Mouse (Mus musculus): Measurements from ENCODE around the gene Pex26. TPM values are rescaled to one million over a fixed set of nuclear protein-coding genes. Genes with fewer than 3 reads are reported as not detected.

Pex26 gene
- polyA plus RNA-seq, 1 experiment = 1.4 TPM

- Histone ChIP-seq H3K4me3 (replicated peaks; ENCODE audit: control insufficient read depth, low read depth, low read length) (no peak overlapping the region), H3K27ac (ENCODE audit: control insufficient read depth, insufficient read depth, low read depth, low read length, poor library complexity) (no peak overlapping the region), H3K4me1 (ENCODE audit: control insufficient read depth, insufficient read depth, low read length) (peaks cover 1% of the 10 kb centered on the region)
- TF ChIP-seq POLR2A (IDR thresholded peaks at IDR 0.05; ENCODE audit: borderline replicate concordance, control insufficient read depth, low read depth, low read length) (no peak), CTCF (IDR thresholded peaks at IDR 0.05; ENCODE audit: control insufficient read depth, insufficient read depth, low read length) (no peak)
- WGBS = 47% methylated on average over 4 of the region's 4 CpGs
Measured at GRCm38 (mm10) chr6:121144066-121144465, 39.4 kb upstream of the Pex26 start.

DNA sequence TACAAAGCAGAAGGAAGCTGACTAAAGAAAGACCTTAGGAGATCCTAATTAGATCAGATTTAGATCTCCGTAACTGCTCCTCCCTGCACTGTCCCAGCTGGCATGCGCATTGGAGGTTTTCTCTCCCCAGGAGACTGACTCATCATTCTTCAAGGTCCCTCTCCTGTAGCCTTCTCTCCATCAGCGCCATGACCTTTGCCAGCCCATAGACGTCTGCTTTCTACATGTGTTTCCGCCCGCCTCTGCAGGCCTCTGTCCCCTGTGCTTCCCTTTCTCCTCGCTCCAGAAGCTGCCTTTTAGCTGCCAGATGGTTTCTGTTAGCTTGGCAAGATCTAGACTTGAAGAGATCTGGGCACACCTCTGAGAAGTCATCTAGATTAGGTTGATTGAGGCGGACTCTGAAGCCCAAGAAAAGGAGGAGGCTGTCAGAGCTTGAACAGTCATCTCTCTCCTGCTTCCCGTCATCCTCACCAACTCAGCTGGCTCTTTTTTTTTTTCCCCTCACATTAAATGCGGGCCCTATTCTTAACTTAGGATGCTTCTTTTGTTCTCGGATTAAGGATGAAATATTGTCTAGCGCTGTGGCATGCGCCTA lies 38.4 kb upstream of the Pex26 start:
- no peak for TF ChIP-seq CTCF (IDR thresholded peaks at IDR 0.05; ENCODE audit: control insufficient read depth, insufficient read depth, low read length)
- TF ChIP-seq POLR2A (IDR thresholded peaks at IDR 0.05; ENCODE audit: borderline replicate concordance, control insufficient read depth, low read depth, low read length) = no peak
- H3K4me3 ChIP-seq (replicated peaks; ENCODE audit: control insufficient read depth, low read depth, low read length) = no peak overlapping the region
- 82% methylated on average over 13 of the region's 13 CpGs for WGBS
- peaks cover 1% of the 10 kb centered on the region for H3K4me1 ChIP-seq (ENCODE audit: control insufficient read depth, insufficient read depth, low read length)
- no peak overlapping the region for H3K27ac ChIP-seq (ENCODE audit: control insufficient read depth, insufficient read depth, low read depth, low read length, poor library complexity)

DNA sequence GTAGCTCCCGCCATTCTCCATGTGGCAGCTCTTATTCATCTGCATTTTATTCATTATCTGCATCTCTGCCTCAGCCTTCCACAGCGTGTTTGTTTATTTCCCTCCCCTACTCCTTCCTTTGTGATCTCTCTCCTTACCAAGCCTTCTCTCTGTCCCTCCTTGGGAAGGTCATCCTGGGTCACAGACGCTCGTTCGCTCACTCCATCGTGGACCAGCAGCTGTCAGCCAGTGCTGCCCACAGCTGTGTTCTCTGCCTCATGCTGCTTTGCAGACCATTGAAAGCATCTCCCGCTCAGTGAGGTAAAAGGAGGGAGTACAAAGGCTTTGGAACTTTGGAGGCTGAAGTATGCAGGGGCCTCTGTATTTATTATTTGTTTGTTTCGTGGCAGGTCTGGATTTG lies 37.6 kb upstream of the Pex26 start:
- no peak for TF ChIP-seq CTCF (IDR thresholded peaks at IDR 0.05; ENCODE audit: control insufficient read depth, insufficient read depth, low read length)
- no peak for TF ChIP-seq POLR2A (IDR thresholded peaks at IDR 0.05; ENCODE audit: borderline replicate concordance, control insufficient read depth, low read depth, low read length)
- Histone ChIP-seq H3K4me3 (replicated peaks; ENCODE audit: control insufficient read depth, low read depth, low read length) (no peak overlapping the region), H3K27ac (ENCODE audit: control insufficient read depth, insufficient read depth, low read depth, low read length, poor library complexity) (no peak overlapping the region), H3K4me1 (ENCODE audit: control insufficient read depth, insufficient read depth, low read length) (peaks cover 1% of the 10 kb centered on the region)
- WGBS = 86% methylated on average over 8 of the region's 8 CpGs

- peaks cover 1% of the 10 kb centered on the region for H3K4me1 ChIP-seq (ENCODE audit: control insufficient read depth, insufficient read depth, low read length)
- H3K27ac ChIP-seq (ENCODE audit: control insufficient read depth, insufficient read depth, low read depth, low read length, poor library complexity) = no peak overlapping the region
- 22% methylated on average over 4 of the region's 4 CpGs for WGBS
- H3K4me3 ChIP-seq (replicated peaks; ENCODE audit: control insufficient read depth, low read depth, low read length) = no peak overlapping the region
- TF ChIP-seq CTCF (IDR thresholded peaks at IDR 0.05; ENCODE audit: control insufficient read depth, insufficient read depth, low read length) = no peak
- TF ChIP-seq POLR2A (IDR thresholded peaks at IDR 0.05; ENCODE audit: borderline replicate concordance, control insufficient read depth, low read depth, low read length) = no peak
Measured at GRCm38 (mm10) chr6:121146798-121147197, 36.7 kb upstream of the Pex26 start.

DNA sequence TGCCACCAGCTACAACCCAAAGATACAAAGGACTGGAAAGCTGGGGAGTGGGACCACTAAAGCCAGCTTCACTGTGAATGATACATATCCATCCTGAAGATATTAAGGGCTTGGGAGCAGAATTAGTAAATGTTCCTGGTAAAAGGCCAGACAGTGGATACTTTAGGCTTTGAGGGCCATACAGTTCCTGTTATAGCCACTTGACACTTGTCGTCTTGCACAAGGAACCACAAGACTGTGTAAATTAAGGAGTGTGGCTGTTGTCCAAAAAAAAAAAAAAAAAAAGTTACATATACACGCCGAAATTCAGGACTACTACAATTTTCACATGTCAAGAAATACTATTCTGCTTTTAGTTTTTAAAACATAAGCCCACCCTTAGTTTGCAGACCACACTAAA lies 35.1 kb upstream of the Pex26 start:
- Histone ChIP-seq H3K27ac (ENCODE audit: control insufficient read depth, insufficient read depth, low read depth, low read length, poor library complexity) (no peak overlapping the region), H3K4me3 (replicated peaks; ENCODE audit: control insufficient read depth, low read depth, low read length) (no peak overlapping the region), H3K4me1 (ENCODE audit: control insufficient read depth, insufficient read depth, low read length) (peaks cover 1% of the 10 kb centered on the region)
- 14% methylated on average over 3 of the region's 3 CpGs for WGBS
- TF ChIP-seq CTCF (IDR thresholded peaks at IDR 0.05; ENCODE audit: control insufficient read depth, insufficient read depth, low read length) (no peak), POLR2A (IDR thresholded peaks at IDR 0.05; ENCODE audit: borderline replicate concordance, control insufficient read depth, low read depth, low read length) (no peak)

DNA sequence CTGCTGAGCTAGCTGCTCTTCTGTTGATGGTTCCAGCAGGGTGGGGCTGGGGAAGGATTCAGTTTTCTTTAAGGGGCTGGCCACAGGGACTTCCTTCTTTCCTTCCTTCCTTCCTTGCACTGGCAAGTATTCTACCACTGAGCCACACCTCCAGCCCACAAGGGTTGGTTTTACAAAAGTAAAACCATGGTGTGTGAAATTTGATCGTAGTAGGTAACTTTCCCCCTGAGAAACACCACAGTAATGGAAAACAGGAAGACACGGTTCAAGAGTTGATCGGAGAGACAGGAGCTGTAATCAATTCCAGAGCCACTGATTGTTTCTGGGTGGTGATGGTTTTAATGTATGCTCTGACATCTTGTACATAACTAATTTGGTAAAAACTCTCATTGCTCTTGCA lies 34.0 kb upstream of the Pex26 start:
- Histone ChIP-seq H3K4me3 (replicated peaks; ENCODE audit: control insufficient read depth, low read depth, low read length) (no peak overlapping the region), H3K4me1 (ENCODE audit: control insufficient read depth, insufficient read depth, low read length) (peaks cover 1% of the 10 kb centered on the region), H3K27ac (ENCODE audit: control insufficient read depth, insufficient read depth, low read depth, low read length, poor library complexity) (no peak overlapping the region)
- WGBS = 13% methylated on average over 3 of the region's 3 CpGs
- TF ChIP-seq POLR2A (IDR thresholded peaks at IDR 0.05; ENCODE audit: borderline replicate concordance, control insufficient read depth, low read depth, low read length) = no peak
- no peak for TF ChIP-seq CTCF (IDR thresholded peaks at IDR 0.05; ENCODE audit: control insufficient read depth, insufficient read depth, low read length)

DNA sequence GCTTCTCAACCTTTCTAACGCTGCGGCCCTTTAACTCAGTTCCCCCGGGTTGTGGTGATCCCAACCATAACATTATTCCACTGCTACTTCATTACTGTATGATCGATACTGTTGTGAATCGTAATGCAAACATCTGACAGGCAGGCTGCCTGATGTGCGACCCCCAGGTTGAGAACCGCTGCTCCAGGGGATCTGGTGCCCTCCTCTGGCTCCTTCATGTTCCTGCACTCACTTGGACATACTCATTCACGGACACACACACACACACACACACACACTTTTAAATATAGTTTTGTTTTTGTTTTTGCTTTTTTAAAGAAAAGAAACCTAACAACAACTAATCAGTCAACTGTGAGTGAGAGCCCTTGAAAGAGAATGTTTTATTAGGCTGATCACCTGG lies 33.3 kb upstream of the Pex26 start:
- Histone ChIP-seq H3K27ac (ENCODE audit: control insufficient read depth, insufficient read depth, low read depth, low read length, poor library complexity) (no peak overlapping the region), H3K4me3 (replicated peaks; ENCODE audit: control insufficient read depth, low read depth, low read length) (no peak overlapping the region), H3K4me1 (ENCODE audit: control insufficient read depth, insufficient read depth, low read length) (peaks cover 1% of the 10 kb centered on the region)
- WGBS = 88% methylated on average over 8 of the region's 8 CpGs
- no peak for TF ChIP-seq POLR2A (IDR thresholded peaks at IDR 0.05; ENCODE audit: borderline replicate concordance, control insufficient read depth, low read depth, low read length)
- TF ChIP-seq CTCF (IDR thresholded peaks at IDR 0.05; ENCODE audit: control insufficient read depth, insufficient read depth, low read length) = no peak

- WGBS = 78% methylated on average over 6 of the region's 6 CpGs
- no peak overlapping the region for H3K4me3 ChIP-seq (replicated peaks; ENCODE audit: control insufficient read depth, low read depth, low read length)
- H3K27ac ChIP-seq (ENCODE audit: control insufficient read depth, insufficient read depth, low read depth, low read length, poor library complexity) = no peak overlapping the region
- peaks cover 1% of the 10 kb centered on the region for H3K4me1 ChIP-seq (ENCODE audit: control insufficient read depth, insufficient read depth, low read length)
- no peak for TF ChIP-seq POLR2A (IDR thresholded peaks at IDR 0.05; ENCODE audit: borderline replicate concordance, control insufficient read depth, low read depth, low read length)
- no peak for TF ChIP-seq CTCF (IDR thresholded peaks at IDR 0.05; ENCODE audit: control insufficient read depth, insufficient read depth, low read length)
Measured at GRCm38 (mm10) chr6:121151732-121152131, 31.7 kb upstream of the Pex26 start.

DNA sequence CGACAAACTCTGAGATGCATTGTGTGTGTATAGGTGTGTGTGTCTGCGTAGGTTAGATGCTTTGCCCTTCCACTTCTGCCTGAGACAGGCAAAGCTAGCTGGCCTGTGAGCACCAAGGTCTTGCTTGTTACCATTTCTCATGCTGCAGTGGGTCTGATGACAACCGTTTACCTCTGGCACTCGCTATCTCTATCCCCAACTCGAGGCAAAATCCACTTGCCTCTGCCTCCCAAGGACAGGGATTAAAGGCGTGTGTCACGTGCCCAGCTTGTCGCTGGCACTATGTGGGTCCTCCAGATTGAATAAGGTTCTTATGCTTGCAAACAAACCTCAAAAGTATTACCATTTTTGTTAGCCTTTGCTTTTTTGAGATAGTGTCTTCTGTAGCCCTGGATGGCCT lies 30.3 kb upstream of the Pex26 start:
- WGBS = 83% methylated on average over 8 of the region's 8 CpGs
- no peak for TF ChIP-seq CTCF (IDR thresholded peaks at IDR 0.05; ENCODE audit: control insufficient read depth, insufficient read depth, low read length)
- TF ChIP-seq POLR2A (IDR thresholded peaks at IDR 0.05; ENCODE audit: borderline replicate concordance, control insufficient read depth, low read depth, low read length) = no peak
- Histone ChIP-seq H3K4me1 (ENCODE audit: control insufficient read depth, insufficient read depth, low read length) (no peaks in the 10 kb centered on the region; the same call in 1 of the 2 replicates), H3K4me3 (replicated peaks; ENCODE audit: control insufficient read depth, low read depth, low read length) (no peak overlapping the region), H3K27ac (ENCODE audit: control insufficient read depth, insufficient read depth, low read depth, low read length, poor library complexity) (no peak overlapping the region)
